Mouse (Mus musculus) CD4-positive helper T cell, adult 2 months (primary cell): ENCODE measurements around the gene Lifr.

Experiments used
- DNase-seq: peaks from one replicate; pipeline ENCODE4 v3.0.0-alpha.2; 2012; ENCODE audit warnings: low read depth, missing footprints, low spot score

Gene Lifr

GRCm38 (mm10) chr15:7201421-7202380, 111.3 kb downstream of the Lifr start:
- no peak for DNase-seq

DNA sequence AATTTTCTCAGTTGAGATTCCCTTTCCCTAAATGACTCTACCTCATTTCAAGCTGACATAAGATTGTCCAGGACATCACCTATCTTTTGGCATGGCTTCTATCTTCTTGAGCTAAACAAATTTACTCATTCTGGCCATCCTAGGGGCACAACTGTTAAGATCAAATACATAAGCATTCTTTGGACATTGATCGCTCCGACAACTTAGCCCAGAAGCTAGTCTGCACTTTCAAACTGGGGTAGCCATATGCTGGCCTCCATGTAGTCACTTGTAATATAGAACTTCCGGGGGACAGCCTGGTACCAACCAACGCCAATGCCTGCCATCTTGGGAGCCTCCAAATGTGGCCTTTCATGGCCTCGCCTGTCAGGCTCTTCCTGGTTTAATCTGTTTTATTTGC, 112.6 kb downstream of the Lifr start:
- no peak for DNase-seq

- no peak for DNase-seq
These were observed 113.4 kb downstream of the Lifr start for GRCm38 (mm10) chr15:7203606-7204330.

DNA sequence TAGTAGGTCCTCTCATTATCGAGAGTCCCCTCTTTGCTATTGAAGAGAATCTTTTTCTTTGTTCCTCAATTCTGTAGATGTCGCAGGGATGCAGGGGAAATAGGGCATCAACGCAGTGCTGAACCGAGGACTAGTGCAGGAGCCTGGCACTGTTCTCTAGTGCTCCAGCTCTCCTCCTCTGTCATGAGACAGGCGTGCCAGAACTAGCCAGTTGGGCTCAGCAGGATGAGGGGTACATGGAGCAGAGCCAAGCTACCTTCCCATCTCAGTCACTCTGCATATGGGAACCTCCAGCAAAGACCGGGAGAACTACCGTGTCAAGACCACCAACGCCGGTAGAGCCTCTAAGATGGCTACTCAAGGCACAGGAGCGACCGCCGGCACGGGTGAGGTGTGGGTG, 114.5 kb downstream of the Lifr start:
- no peak for DNase-seq

DNA sequence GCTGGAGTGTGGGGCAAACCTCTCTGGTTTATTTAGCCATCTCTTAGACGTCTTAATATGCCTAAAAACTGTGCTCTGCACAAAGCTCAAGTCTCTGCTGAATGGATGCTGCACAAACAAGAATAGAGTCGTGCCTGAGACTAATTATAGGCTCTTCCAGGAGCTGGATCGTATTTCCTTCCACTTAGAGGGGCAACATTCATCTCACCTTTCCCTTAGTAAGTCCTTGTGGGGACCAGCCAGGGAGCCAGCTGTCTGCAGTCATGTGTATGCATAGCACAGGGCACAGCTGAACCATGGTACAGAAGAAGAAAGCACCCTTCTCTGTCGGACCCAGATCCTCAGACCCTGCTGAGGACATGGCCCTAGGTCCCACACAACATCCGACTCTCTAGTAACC, 115.7 kb downstream of the Lifr start:
- no peak for DNase-seq

DNA sequence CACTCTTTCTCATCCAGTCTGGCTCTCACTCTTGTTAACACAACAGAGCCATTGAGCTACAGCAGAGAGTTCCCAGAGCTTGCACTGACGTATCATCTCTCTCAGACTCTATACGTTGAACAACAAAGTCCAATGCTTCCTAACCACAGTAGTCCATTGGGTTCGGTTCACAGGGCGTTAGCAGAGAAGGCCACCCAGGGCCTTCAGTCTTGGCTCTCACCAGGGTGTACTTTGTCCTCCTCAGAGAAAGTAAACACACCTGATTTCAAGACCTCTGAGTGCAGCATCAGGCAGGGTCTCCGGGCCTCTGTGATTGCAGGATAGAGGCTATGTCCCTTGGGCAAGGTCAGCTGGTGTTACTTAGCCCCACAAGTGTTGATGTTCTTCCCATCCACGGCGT, 116.9 kb downstream of the Lifr start:
- no peak for DNase-seq

- DNase-seq: no peak
These were observed 117.8 kb downstream of the Lifr start for GRCm38 (mm10) chr15:7208180-7208579.

- no peak for DNase-seq
These were observed 123.3 kb downstream of the Lifr start for GRCm38 (mm10) chr15:7213683-7214082.

GRCm38 (mm10) chr15:7215845-7216244, 125.4 kb downstream of the Lifr start:
- DNase-seq: no peak

- peak; percentile 28 for DNase-seq
These were observed 126.3 kb downstream of the Lifr start for GRCm38 (mm10) chr15:7216581-7217272.

- DNase-seq: no peak
These were observed 126.8 kb downstream of the Lifr start for GRCm38 (mm10) chr15:7217273-7217598.

DNA sequence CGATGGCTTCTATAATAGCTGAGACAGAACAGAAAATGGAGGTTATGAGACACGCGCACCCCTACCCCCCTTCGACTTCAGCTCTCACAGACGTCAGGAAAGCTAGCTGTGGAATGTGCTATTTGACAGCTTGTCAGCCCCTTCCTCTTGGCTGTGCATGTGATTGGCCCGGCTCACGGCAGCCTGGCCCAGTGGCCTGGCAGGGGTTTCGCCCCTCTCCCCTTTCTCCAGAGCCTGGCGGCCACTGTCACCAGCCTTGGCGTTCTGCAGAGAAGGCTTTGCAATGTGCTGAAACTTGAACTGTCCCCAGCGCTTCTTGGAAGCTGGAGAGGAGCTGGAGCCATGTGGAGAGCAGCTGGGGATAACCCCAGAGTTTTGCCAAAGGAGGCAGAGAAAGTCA, 132.4 kb downstream of the Lifr start:
- DNase-seq: no peak

DNA sequence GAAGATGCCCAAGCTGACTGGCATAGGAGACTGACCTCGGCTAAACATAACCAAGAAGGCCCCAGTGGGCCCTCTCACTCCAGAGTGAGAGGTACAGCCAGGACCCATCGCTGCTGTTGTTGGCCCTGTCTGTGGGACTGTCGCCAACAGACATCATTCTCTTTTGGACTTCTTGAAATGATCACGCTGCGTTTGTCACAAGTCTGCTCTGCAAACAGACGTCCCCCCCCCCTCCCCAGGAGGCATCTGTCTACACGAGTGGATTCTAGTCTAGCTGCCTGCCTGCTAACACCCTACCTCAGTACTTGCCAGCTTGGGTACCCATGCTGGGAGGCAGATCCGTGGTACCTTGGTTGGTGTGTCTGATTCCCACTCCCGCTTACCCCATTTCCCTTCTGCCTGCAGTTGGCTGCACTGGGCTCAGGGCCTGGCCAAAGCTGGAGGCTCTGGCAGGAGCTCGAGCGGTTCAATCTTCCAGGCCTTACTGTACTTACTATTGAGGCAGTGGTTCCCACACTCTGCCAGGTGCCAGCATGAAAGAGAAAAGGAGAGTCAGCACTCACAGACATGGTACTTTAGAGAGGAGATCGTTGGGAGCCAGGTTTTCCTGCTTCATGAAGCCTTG, 133.8 kb downstream of the Lifr start:
- no peak for DNase-seq

- peak; percentile 46 for DNase-seq
These were observed 135.8 kb downstream of the Lifr start for GRCm38 (mm10) chr15:7226225-7226624.

- DNase-seq: no peak
These were observed 143.1 kb downstream of the Lifr start for GRCm38 (mm10) chr15:7233393-7234090.

DNA sequence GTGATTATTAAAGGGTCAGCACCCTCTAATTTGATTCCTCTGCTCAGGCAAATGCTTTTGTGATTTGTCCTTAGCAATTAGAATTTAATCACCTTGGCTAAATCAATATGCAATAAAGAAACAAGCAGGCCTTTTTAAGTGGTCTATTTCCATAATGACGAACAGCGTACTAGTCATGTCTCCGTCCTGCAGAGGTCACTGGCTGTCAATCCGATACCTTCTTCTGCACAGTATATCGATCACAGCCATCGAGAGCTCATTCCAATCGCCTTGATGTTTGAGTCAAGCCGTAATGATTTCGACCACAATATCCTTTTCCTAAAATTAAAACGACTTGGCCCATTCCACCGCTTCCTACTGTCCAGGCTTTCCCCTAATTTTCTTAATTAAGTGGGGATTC, 149.5 kb downstream of the Lifr start:
- DNase-seq: no peak

DNA sequence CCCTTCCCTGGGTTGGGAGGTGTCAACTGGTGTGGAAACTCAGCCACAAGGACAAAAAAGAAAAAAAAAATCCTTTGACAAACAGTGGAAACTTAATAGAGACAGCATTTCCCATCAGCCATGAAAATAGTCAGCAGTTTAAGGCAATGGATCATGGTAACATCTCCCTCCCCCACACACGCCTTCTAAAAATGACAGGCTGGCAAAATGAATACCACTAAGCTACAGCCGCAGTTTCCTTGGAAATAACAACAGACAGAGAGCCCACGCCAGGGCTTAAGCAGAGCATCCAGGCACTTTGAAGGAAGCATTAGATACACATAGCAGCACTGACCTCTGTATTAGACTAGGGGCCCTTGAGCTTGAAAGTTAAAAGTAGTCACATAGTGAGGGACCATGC, 150.5 kb downstream of the Lifr start:
- no peak for DNase-seq

GRCm38 (mm10) chr15:7242161-7242850, 151.9 kb downstream of the Lifr start:
- DNase-seq: no peak
